Mouse (Mus musculus): ENCODE results near the gene Hydin. TPM values are rescaled to one million over a fixed set of nuclear protein-coding genes. Genes with fewer than 3 reads are reported as not detected.

Hydin gene
- not detected for polyA plus RNA-seq (2014; fragmentation: Illumina TruSeq; extraction: RNeasy Lipid Tissue Mini Kit (QIAGEN cat#74804); ENCODE audit: low read depth, low replicate concordance)

GRCm38 (mm10) chr8:110266741-110267140 is at the start of gene Hydin:
TSS of gene Hydin (plus strand) at chr8:110266977.

DNA sequence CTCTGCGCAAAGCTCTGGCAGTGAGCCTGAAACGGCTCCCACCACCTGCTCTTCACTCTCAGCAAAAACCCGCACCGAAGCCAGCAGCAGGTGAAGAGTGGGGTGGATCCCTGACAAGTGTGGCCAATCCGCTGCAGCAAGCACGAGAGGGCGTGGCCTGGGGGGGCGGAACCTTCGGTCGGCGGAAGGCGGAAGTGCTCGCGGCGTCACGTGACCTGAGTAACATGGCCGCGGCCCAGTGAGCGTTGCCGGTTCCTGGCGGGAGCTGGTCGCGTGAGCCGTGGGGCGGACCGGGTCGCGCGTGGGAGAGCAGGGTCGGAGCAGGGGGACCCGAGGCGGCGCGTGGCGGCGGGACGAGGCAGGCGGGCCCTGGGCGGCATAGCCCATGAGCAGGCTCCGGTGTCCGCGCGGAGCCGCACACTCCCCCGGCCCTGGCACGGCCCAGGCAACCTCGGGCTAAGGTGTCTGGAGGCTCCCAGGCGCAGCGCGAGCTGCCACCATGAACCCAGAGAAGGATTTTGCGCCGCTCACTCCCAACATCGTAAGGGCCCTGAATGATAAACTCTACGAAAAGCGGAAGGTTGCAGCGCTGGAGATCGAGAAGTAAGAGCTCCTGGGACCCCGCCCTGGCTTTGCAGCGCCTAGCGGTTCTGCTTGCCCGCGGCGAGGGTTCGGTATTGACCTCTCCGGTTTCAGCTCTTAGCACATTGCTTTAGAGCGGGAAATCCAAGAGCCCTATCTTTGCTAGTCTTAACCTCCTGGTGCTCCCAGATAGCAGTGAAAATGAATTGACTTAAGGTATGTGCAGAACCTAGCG is 351.8 kb downstream of the Hydin start, which contains the start of gene Vac14:
TSS of gene Vac14 (plus strand) at position 195 of the 817 bp plus-strand sequence.

Other genes starting within 250 kb of the Hydin start
- gene Chst4, start 227.2 kb upstream of the Hydin start, polyA plus RNA-seq (2014; fragmentation: Illumina TruSeq; extraction: RNeasy Lipid Tissue Mini Kit (QIAGEN cat#74804); ENCODE audit: low read depth, low replicate concordance): 0.32 TPM
- 6.2 TPM for gene Zfp612, start 187.2 kb upstream of the Hydin start, polyA plus RNA-seq (2014; fragmentation: Illumina TruSeq; extraction: RNeasy Lipid Tissue Mini Kit (QIAGEN cat#74804); ENCODE audit: low read depth, low replicate concordance)
- not detected for gene Gm21964, start 165.8 kb upstream of the Hydin start, polyA plus RNA-seq (2014; fragmentation: Illumina TruSeq; extraction: RNeasy Lipid Tissue Mini Kit (QIAGEN cat#74804); ENCODE audit: low read depth, low replicate concordance)
- not detected for gene Gm17720, start 164.2 kb upstream of the Hydin start, polyA plus RNA-seq (2014; fragmentation: Illumina TruSeq; extraction: RNeasy Lipid Tissue Mini Kit (QIAGEN cat#74804); ENCODE audit: low read depth, low replicate concordance)
- not detected for gene Calb2, start 98.8 kb upstream of the Hydin start, polyA plus RNA-seq (2014; fragmentation: Illumina TruSeq; extraction: RNeasy Lipid Tissue Mini Kit (QIAGEN cat#74804); ENCODE audit: low read depth, low replicate concordance)
- gene Cmtr2, start 51.3 kb upstream of the Hydin start, polyA plus RNA-seq (2014; fragmentation: Illumina TruSeq; extraction: RNeasy Lipid Tissue Mini Kit (QIAGEN cat#74804); ENCODE audit: low read depth, low replicate concordance): 1.9 TPM

Data from liver, adult 10 weeks (tissue).